Mouse (Mus musculus) brain, adult 2 months (tissue): ENCODE results near the gene Ppp4r1.

ENCODE experiments used
- DNase-seq: peaks from one replicate; pipeline ENCODE4 v3.0.0; 2011; ENCODE audit warnings: low read depth, low spot score

The Ppp4r1 gene

GRCm38 (mm10) chr17:65854006-65854405 lies 71.6 kb downstream of the Ppp4r1 start:
- DNase-seq: no peak

GRCm38 (mm10) chr17:65857617-65858016 lies 75.2 kb downstream of the Ppp4r1 start:
- DNase-seq: no peak

DNA sequence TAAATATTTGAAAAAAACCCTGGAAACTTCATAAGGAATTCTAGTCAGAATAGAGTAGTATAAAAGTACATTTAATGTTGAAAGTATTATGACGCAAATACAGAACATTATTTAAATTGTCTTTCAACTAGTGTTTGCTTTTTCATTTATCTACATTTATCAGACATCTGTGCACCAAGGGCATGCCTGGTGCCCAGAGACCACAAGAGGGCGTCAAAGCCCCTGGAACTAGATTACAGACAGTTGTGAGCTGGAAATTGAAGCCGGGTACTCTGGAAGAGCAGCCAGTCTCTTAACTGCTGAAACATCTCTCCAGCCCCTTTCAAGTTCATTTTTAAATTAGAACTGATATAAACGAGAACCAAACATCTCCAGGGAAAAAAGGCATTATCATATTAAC lies 80.2 kb downstream of the Ppp4r1 start:
- DNase-seq: peak; percentile 61

GRCm38 (mm10) chr17:65863830-65864229 lies 81.5 kb downstream of the Ppp4r1 start:
- DNase-seq: peak; percentile 61

DNA sequence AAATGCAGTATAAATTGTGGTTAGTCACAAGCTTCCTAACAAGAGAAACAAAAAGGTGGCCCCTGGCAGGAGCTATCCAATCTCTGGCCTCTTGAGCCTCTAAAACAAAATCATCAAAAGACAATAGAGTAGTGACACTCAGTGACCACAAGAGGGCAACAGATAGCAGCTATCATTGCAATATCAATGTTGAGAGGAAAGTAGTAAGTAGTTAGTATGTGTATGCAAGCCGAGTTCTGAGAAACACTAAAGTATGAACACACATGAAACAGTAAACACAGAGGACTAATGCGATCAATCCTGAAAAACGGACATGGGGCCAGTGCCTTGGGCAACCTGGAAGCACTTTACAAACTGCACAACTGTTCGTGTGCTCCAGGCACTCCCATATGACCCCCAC lies 82.4 kb downstream of the Ppp4r1 start:
- DNase-seq: peak; percentile 72

DNA sequence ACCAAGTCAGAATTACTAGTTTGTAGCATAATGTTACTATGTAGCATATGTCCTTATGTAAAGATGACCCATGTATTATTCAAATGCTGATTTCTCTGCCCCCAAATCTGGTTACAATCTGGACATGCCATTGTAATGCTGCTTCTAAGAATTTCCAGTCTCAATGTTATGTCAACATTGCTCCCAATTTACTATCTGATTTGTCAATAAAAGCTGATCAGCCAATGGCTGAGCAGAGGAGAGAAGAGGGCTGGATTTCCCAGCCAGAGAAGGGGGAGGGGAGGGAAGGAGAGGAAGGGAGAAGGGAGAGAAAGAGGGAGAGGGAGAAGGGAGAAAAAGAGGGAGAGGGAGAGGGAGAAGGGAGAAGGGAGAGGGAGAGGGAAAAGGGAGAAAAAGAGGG lies 82.9 kb downstream of the Ppp4r1 start:
- no peak for DNase-seq

- no peak for DNase-seq
Observed at GRCm38 (mm10) chr17:65866201-65866600, 83.8 kb downstream of the Ppp4r1 start.

DNA sequence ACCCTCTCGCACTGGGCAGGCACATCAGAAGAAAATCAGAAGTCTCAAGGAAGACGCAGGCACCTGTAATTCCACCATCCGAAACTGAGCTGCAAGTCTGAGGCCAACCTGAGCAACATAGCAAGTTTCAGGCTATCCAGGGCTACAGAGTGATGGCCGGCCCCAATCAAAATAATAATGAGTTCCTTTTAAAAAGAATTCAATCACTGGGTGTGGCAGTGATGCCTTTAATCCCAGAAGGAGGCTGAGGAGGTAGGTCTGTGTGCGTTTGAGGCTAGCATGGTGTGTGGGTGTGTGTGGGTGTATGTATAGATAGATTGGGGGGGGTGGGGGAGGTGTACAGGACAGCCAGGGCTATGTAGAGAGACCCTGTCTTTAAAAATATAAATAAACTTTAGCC lies 85.6 kb downstream of the Ppp4r1 start:
- no peak for DNase-seq

DNA sequence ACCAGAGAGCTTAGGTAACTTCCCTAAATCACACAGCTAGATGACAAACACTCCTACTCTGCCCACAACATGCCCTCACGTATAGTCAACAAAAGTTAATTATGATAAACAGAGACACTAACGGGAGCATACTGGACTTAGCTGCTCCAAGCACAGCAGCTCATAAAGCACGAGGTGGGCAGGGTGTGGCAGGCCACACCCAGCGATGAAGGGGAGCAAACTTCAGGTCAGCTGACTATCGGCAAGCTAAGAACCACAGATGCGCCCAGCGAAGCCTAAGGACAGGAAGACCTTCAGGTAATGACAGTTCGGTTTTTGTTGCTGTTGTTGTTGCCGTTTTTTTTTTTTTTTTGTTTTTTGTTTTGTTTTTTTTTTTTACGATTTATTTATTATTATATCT lies 87.3 kb downstream of the Ppp4r1 start:
- no peak for DNase-seq

GRCm38 (mm10) chr17:65870146-65870545 lies 87.8 kb downstream of the Ppp4r1 start:
- DNase-seq: peak; percentile 80

DNA sequence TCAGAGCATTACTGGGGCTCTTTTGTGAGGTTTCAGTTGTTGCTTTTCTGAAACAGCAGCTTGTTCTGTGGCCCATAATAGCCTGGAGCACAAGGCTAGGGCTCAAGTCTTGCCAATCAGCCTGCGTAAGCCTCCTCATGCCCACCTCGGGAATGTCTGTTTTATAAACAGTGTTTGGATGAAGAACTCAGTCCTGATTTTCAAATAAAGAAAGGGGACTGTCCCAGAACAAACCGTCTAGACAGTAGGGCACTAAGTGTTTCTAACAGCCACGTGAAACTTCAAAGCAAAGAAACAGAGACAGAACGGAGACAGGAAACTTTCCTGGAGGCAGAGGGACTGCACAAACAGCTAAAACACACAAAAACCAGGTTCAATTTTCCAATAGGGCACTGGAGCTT lies 89.3 kb downstream of the Ppp4r1 start:
- DNase-seq: peak; percentile 54

DNA sequence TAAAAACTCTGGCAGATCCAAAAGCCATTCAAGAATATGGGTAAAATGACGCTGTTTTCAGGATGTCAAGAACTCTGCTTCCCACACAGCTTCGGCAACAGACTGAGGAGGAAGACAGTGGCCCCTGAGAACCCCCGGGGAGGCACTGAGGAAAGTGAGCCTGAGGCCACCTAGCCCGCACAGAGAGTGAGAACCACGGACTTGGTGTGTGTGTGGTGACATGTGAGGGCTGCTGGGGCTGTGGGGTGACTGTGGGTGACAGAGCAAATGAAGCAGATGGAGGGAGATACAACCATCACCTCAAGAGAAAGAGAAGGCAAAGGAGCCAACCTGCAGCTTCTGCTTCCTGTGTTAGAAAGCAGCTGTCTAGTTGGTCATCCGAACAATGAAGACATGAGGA lies 89.7 kb downstream of the Ppp4r1 start:
- no peak for DNase-seq

GRCm38 (mm10) chr17:65872652-65873051 lies 90.3 kb downstream of the Ppp4r1 start:
- DNase-seq: peak; percentile 64

DNA sequence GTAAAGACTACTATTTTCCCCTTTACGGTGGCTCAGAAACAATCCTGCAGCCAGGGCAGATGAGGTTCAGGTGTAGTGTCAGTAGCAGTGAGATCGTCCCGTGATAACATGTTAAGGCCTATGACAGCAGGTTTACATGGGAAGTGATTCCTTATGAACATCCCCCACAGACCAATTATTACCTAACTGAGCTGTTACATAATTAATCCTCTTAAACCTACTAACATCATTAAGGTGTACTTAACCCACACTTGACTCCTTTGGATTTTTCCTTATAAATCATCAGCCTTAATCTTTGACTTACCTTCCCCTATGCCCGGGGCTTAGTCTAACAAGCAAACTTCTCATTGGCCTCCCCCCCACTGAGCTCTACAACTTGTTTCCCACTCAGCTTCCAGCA lies 90.8 kb downstream of the Ppp4r1 start:
- DNase-seq: no peak

- DNase-seq: no peak
Observed at GRCm38 (mm10) chr17:65873834-65874233, 91.5 kb downstream of the Ppp4r1 start.

- DNase-seq: no peak
Observed at GRCm38 (mm10) chr17:65877026-65877425, 94.7 kb downstream of the Ppp4r1 start.

- DNase-seq: peak; percentile 36
Observed at GRCm38 (mm10) chr17:65884061-65884669, 101.8 kb downstream of the Ppp4r1 start.

GRCm38 (mm10) chr17:65884691-65885397 lies 102.5 kb downstream of the Ppp4r1 start:
- peak; percentile 100 for DNase-seq

- DNase-seq: no peak
Observed at GRCm38 (mm10) chr17:65885398-65885696, 103.0 kb downstream of the Ppp4r1 start.

DNA sequence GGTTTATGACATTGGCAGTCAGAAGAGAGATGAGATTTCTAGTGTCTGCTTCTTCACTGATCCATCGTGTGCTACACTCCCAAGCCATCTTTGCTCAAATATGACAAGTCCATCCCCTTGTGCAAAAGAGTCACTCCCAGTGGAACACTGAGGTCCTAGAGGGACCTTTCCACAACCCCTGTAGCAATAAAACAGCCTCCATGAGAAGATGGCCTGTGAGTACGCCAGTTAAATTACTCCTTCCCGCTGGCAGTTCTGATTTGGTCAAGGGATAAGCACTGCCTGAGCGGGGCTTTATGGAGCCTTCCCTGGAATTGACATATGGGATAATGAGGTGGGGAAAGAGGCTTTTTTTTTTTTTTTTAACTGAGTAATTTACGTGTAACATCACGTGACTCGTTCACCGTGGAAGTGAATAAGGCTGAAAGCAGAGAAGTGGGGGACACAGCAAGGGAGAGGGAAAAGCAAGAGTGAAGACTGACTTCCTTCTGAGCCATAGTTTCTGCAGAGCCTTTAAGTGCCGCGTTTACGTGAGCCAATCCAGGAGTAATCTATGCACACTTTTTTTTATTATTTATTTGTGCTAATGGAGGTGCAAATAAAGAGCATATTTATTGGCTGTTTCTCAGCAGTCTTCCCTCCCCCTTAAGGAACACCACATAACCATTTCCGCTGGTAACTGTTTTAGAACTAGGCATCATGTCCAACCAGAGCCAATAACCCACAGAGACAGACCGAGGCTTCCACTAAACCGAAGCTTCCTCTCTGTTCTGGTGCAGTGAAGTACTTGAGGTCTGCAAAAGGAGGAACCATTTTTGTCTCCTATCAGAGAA lies 103.5 kb downstream of the Ppp4r1 start, which contains the start of gene Ralbp1:
Gene Ralbp1 (minus strand): TSS at position 102 of the 833 bp plus-strand sequence.
- peak; percentile 88 for DNase-seq

- DNase-seq: no peak
Observed at GRCm38 (mm10) chr17:65886571-65886970, 104.2 kb downstream of the Ppp4r1 start.

- DNase-seq: no peak
Observed at GRCm38 (mm10) chr17:65889476-65889875, 107.1 kb downstream of the Ppp4r1 start.
